Mouse (Mus musculus) ES-E14 (cell line): Measurements from ENCODE around the gene Fars2. TPM values are rescaled to one million over a fixed set of nuclear protein-coding genes. Genes with fewer than 3 reads are reported as not detected.

ENCODE experiments used
- DNase-seq: peaks from one replicate; pipeline ENCODE4 v3.0.0-alpha.2; 2013; ENCODE audit warnings: low read depth, low spot score
- H3K27ac ChIP-seq: 2 replicates; pipeline ENCODE4 v1.5.1; 2012; ENCODE audit warnings: low read depth, mild to moderate bottlenecking, low read length, moderate library complexity, mixed read lengths; ENCODE audit not compliant: poor library complexity, insufficient read depth, severe bottlenecking
- H3K36me3 ChIP-seq: 2 replicates; pipeline ENCODE4 v1.6.1; 2012; ENCODE audit warnings: mild to moderate bottlenecking, low read length, moderate library complexity, mixed read lengths; ENCODE audit not compliant: control insufficient read depth, poor library complexity, insufficient read depth, severe bottlenecking
- H3K4me1 ChIP-seq, 2 experiments: fragments of 150-350 bp in 1 of 2; sonication (generic) in 1 of 2; 2 replicates each; pipeline ENCODE4 v1.6.1; 2012; ENCODE audit warnings: low read length in 2 of 2, mild to moderate bottlenecking in 1 of 2, mixed read lengths in 1 of 2; ENCODE audit not compliant: control insufficient read depth in 2 of 2, insufficient read depth in 2 of 2, poor library complexity in 1 of 2
- H3K4me3 ChIP-seq, 2 experiments: fragments of 150-350 bp in 1 of 2; sonication (generic) in 1 of 2; 2 replicates each; pipeline ENCODE4 v1.5.1; 2012; ENCODE audit warnings: low read length in 2 of 2, low read depth in 1 of 2, mild to moderate bottlenecking in 1 of 2, mixed read lengths in 1 of 2; ENCODE audit not compliant: insufficient read depth in 1 of 2, poor library complexity in 1 of 2, severe bottlenecking in 1 of 2
- H3K9ac ChIP-seq: 2 replicates; pipeline ENCODE4 v1.6.1; 2012; ENCODE audit warnings: low read depth, mild to moderate bottlenecking, low read length, mixed read lengths; ENCODE audit not compliant: poor library complexity, insufficient read depth, severe bottlenecking
- H3K9me3 ChIP-seq: fragments of 150-350 bp; sonication (generic); 2 replicates; pipeline ENCODE4 v1.6.1; 2012; ENCODE audit warnings: low read depth, mild to moderate bottlenecking, low read length; ENCODE audit not compliant: control insufficient read depth, insufficient read depth
- CHD2 ChIP-seq: IDR thresholded peaks from 2 replicates; pipeline ENCODE4 v1.6.1; 2014; ENCODE audit warnings: mild to moderate bottlenecking, low read depth, low read length, inconsistent platforms
- HCFC1 ChIP-seq: IDR thresholded peaks from 2 replicates; pipeline ENCODE4 v1.6.1; 2012; ENCODE audit warnings: low read length, inconsistent platforms, borderline replicate concordance; ENCODE audit not compliant: insufficient read depth
- MAFK ChIP-seq: IDR thresholded peaks from 2 replicates; pipeline ENCODE4 v1.6.1; 2014; ENCODE audit warnings: mild to moderate bottlenecking, low read depth, low read length, inconsistent platforms; ENCODE audit not compliant: insufficient read depth
- ZC3H11A ChIP-seq: IDR thresholded peaks from 2 replicates; pipeline ENCODE4 v1.6.1; 2012; ENCODE audit warnings: low read depth, mild to moderate bottlenecking, inconsistent platforms, low read length, borderline replicate concordance
- ZNF384 ChIP-seq: IDR thresholded peaks from 2 replicates; pipeline ENCODE4 v1.6.1; 2012; ENCODE audit warnings: low read depth, low read length, inconsistent platforms
- in situ Hi-C, 2 experiments: fragments of 600-800 bp; cut with MboI; formaldehyde crosslinking; loops; one replicate each; pipeline ENCODE4 v1.15.1; 2025; ENCODE audit warnings: low sequenced_read_pairs in 2 of 2, inconsistent platforms in 1 of 2; ENCODE audit not compliant: unreplicated experiment in 2 of 2
- total RNA-seq: library from RNA; depleted of rRNA; stranded (reverse); fragments of 300-350 nt; gene quantifications from 2 replicates; pipeline ENCODE4 v1.2.3, GENCODE M21; 2012

The Fars2 gene
- total RNA-seq, 1 experiment: 22.0 TPM

- Histone ChIP-seq H3K4me3 (no peak overlapping the region), H3K36me3 (peaks cover 2% of the 10 kb centered on the region; the same call in 1 of the 2 replicates), H3K27ac (no peak overlapping the region), H3K9me3 (no peaks in the 10 kb centered on the region), H3K4me1 (peaks cover 0 to 2% of the 10 kb centered on the region in 2 experiments; a peak in 1 of 4 replicates), H3K9ac (no peak overlapping the region)
- in situ Hi-C loops: no loop called here
- TF ChIP-seq ZC3H11A (no peak), MAFK (no peak), HCFC1 (no peak), CHD2 (no peak), ZNF384 (no peak)
- no peak for DNase-seq
Measured at GRCm38 (mm10) chr13:36202496-36202895, 85.3 kb downstream of the Fars2 start.

GRCm38 (mm10) chr13:36203014-36203413, 85.8 kb downstream of the Fars2 start:
- H3K4me1 ChIP-seq: 0 out of 4 replicates have a peak, but pooled peaks cover 0 to 2% of the 10 kb centered on the region in 2 experiments
- H3K36me3 ChIP-seq: peaks cover 2% of the 10 kb centered on the region; the same call in 1 of the 2 replicates
- no peak overlapping the region for H3K4me3 ChIP-seq
- no peak overlapping the region for H3K9ac ChIP-seq
- in situ Hi-C loops: no loop called here
- H3K9me3 ChIP-seq: no peaks in the 10 kb centered on the region
- no peak for TF ChIP-seq ZNF384
- no peak for TF ChIP-seq CHD2
- TF ChIP-seq HCFC1: no peak
- TF ChIP-seq MAFK: peak; percentile 99
- no peak overlapping the region for H3K27ac ChIP-seq
- peak; percentile 22 for DNase-seq

GRCm38 (mm10) chr13:36204320-36204719, 87.1 kb downstream of the Fars2 start:
- Histone ChIP-seq H3K36me3 (peaks cover 2% of the 10 kb centered on the region; the same call in 1 of the 2 replicates), H3K4me1 (0 out of 4 replicates have a peak, but pooled peaks cover 0 to 2% of the 10 kb centered on the region in 2 experiments), H3K9ac (no peak overlapping the region), H3K4me3 (no peak overlapping the region), H3K9me3 (no peaks in the 10 kb centered on the region), H3K27ac (no peak overlapping the region)
- in situ Hi-C loops: no loop called here
- TF ChIP-seq MAFK (no peak), CHD2 (no peak), ZC3H11A (no peak), ZNF384 (no peak), HCFC1 (no peak)
- DNase-seq: no peak

GRCm38 (mm10) chr13:36210965-36211364, 93.8 kb downstream of the Fars2 start:
- in situ Hi-C loops: no loop called here
- no peak overlapping the region for H3K27ac ChIP-seq
- no peak overlapping the region for H3K9ac ChIP-seq
- H3K9me3 ChIP-seq: no peaks in the 10 kb centered on the region
- no peaks in the 10 kb centered on the region for H3K4me1 ChIP-seq
- H3K36me3 ChIP-seq: no peaks in the 10 kb centered on the region
- TF ChIP-seq ZNF384: no peak
- no peak for TF ChIP-seq MAFK
- TF ChIP-seq HCFC1: no peak
- TF ChIP-seq ZC3H11A: no peak
- no peak for TF ChIP-seq CHD2
- no peak overlapping the region for H3K4me3 ChIP-seq
- DNase-seq: no peak

GRCm38 (mm10) chr13:36214056-36214455, 96.8 kb downstream of the Fars2 start:
- H3K4me1 ChIP-seq: no peaks in the 10 kb centered on the region
- no peaks in the 10 kb centered on the region for H3K36me3 ChIP-seq
- H3K9ac ChIP-seq: no peak overlapping the region
- no peaks in the 10 kb centered on the region for H3K9me3 ChIP-seq
- DNase-seq: no peak
- in situ Hi-C loops: no loop called here
- H3K27ac ChIP-seq: no peak overlapping the region
- H3K4me3 ChIP-seq: no peak overlapping the region
- TF ChIP-seq CHD2 (no peak), ZC3H11A (no peak), ZNF384 (no peak), HCFC1 (no peak), MAFK (no peak)
